Mouse (Mus musculus) liver, embryonic 14.5 days (tissue): Measurements from ENCODE around the gene Tex48. TPM values are rescaled to one million over a fixed set of nuclear protein-coding genes. Genes with fewer than 3 reads are reported as not detected.

Source experiments
- ATAC-seq: fragments of 200-750 bp; cut with Nextera tagmentation; 2 replicates; pipeline ENCODE4 v1.8.0; 2017; ENCODE audit warnings: moderate number of reproducible peaks, mild to moderate bottlenecking, moderate library complexity; ENCODE audit not compliant: insufficient read depth
- DNase-seq, 3 experiments: peaks; one replicate each; pipeline ENCODE4 v3.0.0-alpha.2; 2012 to 2013; ENCODE audit warnings: low read depth in 3 of 3, low spot score in 3 of 3
- H3K27ac ChIP-seq: fragments of 300-500 bp; sonication (generic); 2 replicates; pipeline ENCODE4 v1.5.1; 2014; ENCODE audit warnings: moderate library complexity, mild to moderate bottlenecking, control low read depth, inconsistent platforms
- H3K27me3 ChIP-seq: fragments of 300-500 bp; sonication (generic); 2 replicates; pipeline ENCODE4 v1.6.1; 2014; ENCODE audit warnings: mild to moderate bottlenecking, low read length, moderate library complexity; ENCODE audit not compliant: control insufficient read depth, insufficient read depth
- H3K36me3 ChIP-seq: fragments of 300-500 bp; sonication (generic); replicated peaks from 2 replicates; pipeline ENCODE4 v1.6.1; 2014; ENCODE audit warnings: low read depth; ENCODE audit not compliant: control insufficient read depth, insufficient read depth
- H3K4me1 ChIP-seq, 2 experiments: fragments of 200-500 bp in 1 of 2; fragments of 300-500 bp in 1 of 2; sonication (generic) in 1 of 2; replicated peaks; 2 replicates each; pipeline ENCODE4 v1.6.1; 2012 to 2014; ENCODE audit warnings: antibody characterized with exemption in 1 of 2, inconsistent platforms in 1 of 2, low read length in 1 of 2; ENCODE audit not compliant: control insufficient read depth in 2 of 2, insufficient read depth in 2 of 2
- H3K4me2 ChIP-seq: fragments of 300-500 bp; sonication (generic); 2 replicates; pipeline ENCODE4 v1.6.1; 2014; ENCODE audit warnings: low read depth, mild to moderate bottlenecking, control low read depth, moderate library complexity
- H3K4me3 ChIP-seq, 2 experiments: fragments of 200-500 bp in 1 of 2; fragments of 300-500 bp in 1 of 2; sonication (generic) in 1 of 2; 2 replicates each; pipeline ENCODE4 v1.5.1; 2012 to 2014; ENCODE audit warnings: low read depth in 2 of 2, low read length in 2 of 2, mild to moderate bottlenecking in 2 of 2, control low read depth in 1 of 2, inconsistent platforms in 1 of 2, moderate library complexity in 1 of 2; ENCODE audit not compliant: insufficient read depth in 1 of 2
- H3K9ac ChIP-seq: fragments of 300-500 bp; sonication (generic); replicated peaks from 2 replicates; pipeline ENCODE4 v1.6.1; 2014; ENCODE audit warnings: mild to moderate bottlenecking, control low read depth, moderate library complexity
- H3K9me3 ChIP-seq: fragments of 300-500 bp; sonication (generic); 2 replicates; pipeline ENCODE4 v1.6.1; 2016; ENCODE audit warnings: low read length, mixed read lengths; ENCODE audit not compliant: control insufficient read depth
- CTCF ChIP-seq: IDR thresholded peaks from 2 replicates; pipeline ENCODE4 v1.5.1; 2016; ENCODE audit warnings: antibody characterized with exemption, low read depth, control low read depth
- EP300 ChIP-seq: IDR thresholded peaks from 2 replicates; pipeline ENCODE4 v1.6.1; 2016; ENCODE audit warnings: antibody characterized with exemption, low read depth
- WGBS: fragments of 180-500 bp; shearing (Covaris S2); extraction: QIAGEN DNeasy Blood & Tissue Kit; methylation state at CpG from one replicate; pipeline ENCODE4 v1.1.7; 2014; ENCODE audit not compliant: insufficient replicate concordance; 5-methylcytosine and 5-hydroxymethylcytosine counted together
- polyA plus RNA-seq, 2 experiments: library from polyadenylated mRNA; depleted of rRNA in 1 of 2; stranded (reverse) in 1 of 2; unstranded in 1 of 2; fragments of >200 nt; fragmentation: Nextera tagmentation in 1 of 2; extraction: Ambion mirVana in 1 of 2; gene quantifications; 2 replicates each; pipeline versions ENCODE4 v1.2.1 to v1.2.3; 2012 to 2014

Tex48 gene
- polyA plus RNA-seq, 2 experiments, result not detected

- H3K4me2 ChIP-seq, result no peak overlapping the region
These were observed 21.0 kb downstream of the Tex48 start for GRCm38 (mm10) chr4:63601263-63601662.

GRCm38 (mm10) chr4:63600786-63601185 lies 21.4 kb downstream of the Tex48 start:
- 64% methylated on average over 6 of the region's 6 CpGs for WGBS
- Histone ChIP-seq H3K4me1 (no peaks in the 10 kb centered on the region), H3K4me3 (no peak overlapping the region), H3K4me2 (no peak overlapping the region), H3K36me3 (no peaks in the 10 kb centered on the region), H3K9ac (no peak overlapping the region), H3K9me3 (no peaks in the 10 kb centered on the region), H3K27me3 (no peaks in the 10 kb centered on the region), H3K27ac (no peak overlapping the region)
- TF ChIP-seq EP300 (no peak), CTCF (no peak)
- ATAC-seq (no peak), DNase-seq (no peak)

More at GRCm38 (mm10) chr4:63601263-63601662, 21.0 kb downstream of the Tex48 start:
- no peak overlapping the region for H3K4me3 ChIP-seq
- no peak overlapping the region for H3K27ac ChIP-seq
- DNase-seq (no peak), ATAC-seq (no peak)
- no peak for TF ChIP-seq CTCF
- TF ChIP-seq EP300, result no peak
- no peaks in the 10 kb centered on the region for H3K36me3 ChIP-seq
- H3K4me1 ChIP-seq, result no peaks in the 10 kb centered on the region
- H3K9me3 ChIP-seq, result no peaks in the 10 kb centered on the region
- no peaks in the 10 kb centered on the region for H3K27me3 ChIP-seq
- no peak overlapping the region for H3K9ac ChIP-seq

- H3K9ac ChIP-seq, result no peak overlapping the region
- H3K27ac ChIP-seq, result no peak overlapping the region
- TF ChIP-seq EP300 (no peak), CTCF (no peak)
- H3K4me3 ChIP-seq, result no peak overlapping the region
- DNase-seq (no peak), ATAC-seq (no peak)
- no peaks in the 10 kb centered on the region for H3K9me3 ChIP-seq
- no peak overlapping the region for H3K4me2 ChIP-seq
- no peaks in the 10 kb centered on the region for H3K36me3 ChIP-seq
- no peaks in the 10 kb centered on the region for H3K27me3 ChIP-seq
- H3K4me1 ChIP-seq, result peaks cover 0 to 8% of the 10 kb centered on the region in 2 experiments; a peak in 2 of 4 replicates
- 67% methylated on average over 4 of the region's 4 CpGs for WGBS
These were observed 26.2 kb downstream of the Tex48 start for GRCm38 (mm10) chr4:63596010-63596409.

- no peak overlapping the region for H3K4me3 ChIP-seq
- TF ChIP-seq EP300 (no peak), CTCF (no peak)
- no peaks in the 10 kb centered on the region for H3K36me3 ChIP-seq
- no peak overlapping the region for H3K9ac ChIP-seq
- WGBS, result 27% methylated on average over 10 of the region's 10 CpGs
- peaks cover 0 to 8% of the 10 kb centered on the region in 2 experiments; a peak in 2 of 4 replicates for H3K4me1 ChIP-seq
- H3K9me3 ChIP-seq, result no peaks in the 10 kb centered on the region
- no peak overlapping the region for H3K27ac ChIP-seq
- H3K27me3 ChIP-seq, result no peaks in the 10 kb centered on the region
- DNase-seq (no peak), ATAC-seq (no peak)
- no peak overlapping the region for H3K4me2 ChIP-seq
These were observed 27.0 kb downstream of the Tex48 start for GRCm38 (mm10) chr4:63595259-63595658.

GRCm38 (mm10) chr4:63594459-63595110 lies 27.6 kb downstream of the Tex48 start:
- no peaks in the 10 kb centered on the region for H3K27me3 ChIP-seq
- no peak overlapping the region for H3K4me3 ChIP-seq
- no peak overlapping the region for H3K9ac ChIP-seq
- H3K4me2 ChIP-seq, result no peak overlapping the region
- no peaks in the 10 kb centered on the region for H3K36me3 ChIP-seq
- DNase-seq (no peak), ATAC-seq (no peak)
- WGBS, result 46% methylated on average over 5 of the region's 5 CpGs
- no peak overlapping the region for H3K27ac ChIP-seq
- TF ChIP-seq CTCF (no peak), EP300 (no peak)
- no peaks in the 10 kb centered on the region for H3K9me3 ChIP-seq
- peaks cover 0 to 8% of the 10 kb centered on the region in 2 experiments; a peak in 2 of 4 replicates for H3K4me1 ChIP-seq
